Mouse (Mus musculus): ENCODE results near the gene Gm16434.
"Not testable (repeated sequence)": the region's sequence is repeated elsewhere in the genome, so short reads cannot be mapped to it uniquely, and the experiment has no call there.

Gene Gm16434

GRCm38 (mm10) chr14:7194440-7194839, at the start of gene Gm16434:
TSS of gene Gm16434 (minus strand) at chr14:7194540.
- DNase-seq (ENCODE audit: low spot score): not testable (repeated sequence)

- peak; percentile 1 for DNase-seq (ENCODE audit: low spot score)
Observed at GRCm38 (mm10) chr14:7243498-7243897, 49.2 kb upstream of the Gm16434 start.

DNA sequence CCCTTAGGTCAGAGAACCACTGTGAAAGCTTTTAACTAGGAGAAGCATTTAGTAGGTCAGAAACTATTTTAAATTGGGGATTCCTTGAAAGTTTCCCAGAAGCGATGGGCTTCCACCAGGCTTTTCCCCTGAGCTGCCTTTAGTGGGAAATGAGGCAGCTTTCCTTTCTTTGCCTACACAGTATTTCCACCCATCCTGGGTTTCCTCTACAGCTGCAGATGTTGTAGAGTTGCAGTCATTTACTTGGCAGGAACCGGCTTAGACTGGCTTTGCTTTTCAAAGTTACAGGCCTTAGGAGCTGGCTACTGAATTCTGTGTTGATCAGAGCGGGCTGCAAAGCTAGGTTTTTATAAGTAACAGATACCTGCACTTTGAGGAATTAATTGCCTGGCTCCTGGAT, 5.7 kb upstream of the Gm16434 start:
- not testable (repeated sequence) for DNase-seq (ENCODE audit: low spot score)

- not testable (repeated sequence) for DNase-seq (ENCODE audit: low spot score)
Observed at GRCm38 (mm10) chr14:7174483-7174971, 19.8 kb downstream of the Gm16434 start, which contains the start of gene Gm3512. TSS of gene Gm3512 (minus strand) at chr14:7174533.
